Comparison of ENCODE assay signal across 19 mouse cellular contexts in the genomic region with DNA sequence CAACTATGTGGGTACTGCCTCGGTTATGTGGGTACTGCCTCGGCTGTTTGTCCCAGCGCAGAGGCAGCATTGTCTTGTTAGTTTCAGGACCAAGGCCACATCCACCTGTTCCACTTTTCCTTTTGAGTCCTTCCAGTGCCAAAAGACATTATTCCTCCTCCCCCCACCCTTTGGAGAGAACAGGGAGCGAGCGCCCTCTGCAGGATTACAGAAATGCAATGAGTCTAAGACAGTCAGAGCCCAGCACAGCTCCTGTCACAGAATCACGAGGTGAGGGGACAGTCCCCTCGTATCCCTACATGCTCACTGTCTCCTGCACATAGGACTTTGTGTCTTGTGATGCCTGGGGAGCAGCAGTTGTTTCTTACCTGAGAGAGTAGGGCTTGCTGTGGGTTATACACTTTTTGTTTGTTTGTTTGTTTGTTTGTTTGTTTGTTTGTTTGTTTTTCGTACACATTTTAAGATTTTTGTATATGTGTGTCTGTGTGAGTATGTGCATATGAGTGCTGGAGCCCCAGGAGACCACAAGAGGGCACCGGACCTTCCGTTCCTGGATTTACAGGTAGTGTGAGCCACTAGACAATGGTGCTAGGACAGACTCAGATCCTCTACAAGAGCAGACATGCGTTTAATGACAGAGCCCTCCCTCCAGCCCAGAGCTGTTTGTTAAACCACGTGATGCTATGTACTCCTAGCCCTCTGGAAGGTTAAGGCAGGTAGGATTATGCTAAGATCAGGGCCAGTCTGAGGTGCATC. TPM values are rescaled to one million over a fixed set of nuclear protein-coding genes. Genes with fewer than 3 reads are reported as not detected.
DNase-seq lines count a peak whose midpoint lies in the region; ATAC-seq and TF ChIP-seq lines count a peak whose summit lies in the region.
"Had no signal": no experiment of that assay in that cellular context is flagged by ENCODE, and none has a peak within 500 bp of the region (broad histone marks: within the 10 kb centered on the region; RNA-seq: fewer than 3 reads in every experiment).

No protein-coding gene starts in this region.

- DNase-seq in gastrocnemius, adult 2 months: no peak
- DNase-seq in gastrocnemius, postnatal 25 days: no peak
- DNase-seq in induced T-regulatory cell, adult 2 months (ENCODE audit: low read depth): peak; percentile 65
- DNase-seq: cerebellum, adult 8-10 months; kidney, adult 18-20 months; kidney, postnatal 25 days; layer of hippocampus, adult 9-11 months; lung, embryonic 14.5 days; thymus, postnatal 25 days had no signal

- no peak overlapping the region for H3K9ac ChIP-seq in intestine, postnatal 0 days (ENCODE audit: low read depth, low read length)
- no peak overlapping the region for H3K9ac ChIP-seq in intestine, embryonic 15.5 days
- H3K9ac ChIP-seq: hindbrain, embryonic 15.5 days; liver, embryonic 12.5 days; lung, embryonic 14.5 days; midbrain, embryonic 12.5 days; neural tube, embryonic 13.5 days had no signal

- peak; percentile 7; the same call in 1 of the 2 replicates for TF ChIP-seq CTCF in gastrocnemius, adult 2 months (IDR thresholded peaks at IDR 0.05)
- peak; percentile 18; the same call in 1 of the 2 replicates for TF ChIP-seq CTCF in intestine, postnatal 0 days (IDR thresholded peaks at IDR 0.05; ENCODE audit: low read depth)
- peak; percentile 67 for TF ChIP-seq CTCF in E14TG2a.4 (conservative IDR thresholded peaks at IDR 0.05; ENCODE audit: low read length)

- no peaks in the 10 kb centered on the region for H3K9me3 ChIP-seq in intestine, postnatal 0 days (ENCODE audit: control insufficient read depth)
- no peaks in the 10 kb centered on the region for H3K9me3 ChIP-seq in intestine, embryonic 15.5 days
- no peaks in the 10 kb centered on the region for H3K9me3 ChIP-seq in E14TG2a.4 (ENCODE audit: low read length)
- H3K9me3 ChIP-seq: forebrain, embryonic 10.5 days; hindbrain, embryonic 15.5 days; liver, embryonic 12.5 days; neural tube, embryonic 13.5 days had no signal

- peaks cover 10% of the 10 kb centered on the region; the same call in 1 of the 2 replicates for H3K36me3 ChIP-seq in intestine, postnatal 0 days (ENCODE audit: control insufficient read depth, insufficient read depth)
- no peaks in the 10 kb centered on the region for H3K36me3 ChIP-seq in intestine, embryonic 15.5 days
- H3K36me3 ChIP-seq in E14TG2a.4 (ENCODE audit: insufficient read depth, low read length): peaks cover 56% of the 10 kb centered on the region
- H3K36me3 ChIP-seq: hindbrain, embryonic 15.5 days; midbrain, embryonic 12.5 days had no signal

- no peaks in the 10 kb centered on the region for H3K27me3 ChIP-seq in intestine, postnatal 0 days (replicated peaks; ENCODE audit: control insufficient read depth, insufficient read depth, low read length)
- no peaks in the 10 kb centered on the region for H3K27me3 ChIP-seq in intestine, embryonic 15.5 days (replicated peaks)
- no peaks in the 10 kb centered on the region for H3K27me3 ChIP-seq in E14TG2a.4 (ENCODE audit: insufficient read depth, low read length)
- H3K27me3 ChIP-seq: hindbrain, embryonic 15.5 days; liver, embryonic 12.5 days; midbrain, embryonic 12.5 days; neural tube, embryonic 13.5 days had no signal

- 94% methylated on average over 12 of the region's 12 CpGs for WGBS in intestine, postnatal 0 days
- WGBS in intestine, embryonic 15.5 days: 92% methylated on average over 12 of the region's 12 CpGs

- ATAC-seq in intestine, postnatal 0 days: no peak
- ATAC-seq in intestine, embryonic 15.5 days: no peak
- no peak for ATAC-seq in activated CD4-positive, CD25-positive, alpha-beta regulatory T cell, adult 4 months
- ATAC-seq: liver, embryonic 12.5 days had no signal

- intact Hi-C loops in gastrocnemius, adult 2 months (cut with DNase I): loop anchor here (5.0 kb wide), 1 partner anchor 47 kb away; no protein-coding TSS in a partner anchor

- H3K4me1 ChIP-seq in intestine, postnatal 0 days (replicated peaks; ENCODE audit: control insufficient read depth, insufficient read depth, low read length): peaks cover 14% of the 10 kb centered on the region; the same call in 1 of the 2 replicates
- peaks cover 27% of the 10 kb centered on the region for H3K4me1 ChIP-seq in intestine, embryonic 15.5 days (replicated peaks)
- H3K4me1 ChIP-seq in E14TG2a.4 (replicated peaks; ENCODE audit: low read depth, low read length): peaks cover 88% of the 10 kb centered on the region

- no peak overlapping the region for H3K27ac ChIP-seq in gastrocnemius, adult 2 months
- no peak overlapping the region for H3K27ac ChIP-seq in intestine, postnatal 0 days (ENCODE audit: low read depth, low read length)
- H3K27ac ChIP-seq in intestine, embryonic 15.5 days: no peak overlapping the region
- H3K27ac ChIP-seq: forebrain, embryonic 10.5 days; hindbrain, embryonic 15.5 days; liver, embryonic 12.5 days; macrophage; midbrain, embryonic 12.5 days; neural tube, embryonic 13.5 days had no signal

- no peak overlapping the region for H3K4me3 ChIP-seq in gastrocnemius, adult 2 months
- H3K4me3 ChIP-seq in intestine, postnatal 0 days (ENCODE audit: low read depth, low read length): no peak overlapping the region
- H3K4me3 ChIP-seq in intestine, embryonic 15.5 days (replicated peaks): no peak overlapping the region
- H3K4me3 ChIP-seq in E14TG2a.4 (replicated peaks; ENCODE audit: low read length): peak overlapping the region; percentile 69
- H3K4me3 ChIP-seq: forebrain, embryonic 10.5 days; hindbrain, embryonic 15.5 days; liver, embryonic 12.5 days; midbrain, embryonic 12.5 days; neural tube, embryonic 13.5 days had no signal

- no peak overlapping the region for H3K4me2 ChIP-seq in intestine, postnatal 0 days (replicated peaks; ENCODE audit: low read depth)
- no peak overlapping the region for H3K4me2 ChIP-seq in intestine, embryonic 15.5 days (replicated peaks)
- H3K4me2 ChIP-seq: hindbrain, embryonic 15.5 days; liver, embryonic 12.5 days; lung, embryonic 14.5 days; midbrain, embryonic 12.5 days; neural tube, embryonic 13.5 days had no signal

RNA-seq across cellular contexts. Expression of a gene that starts 43.2 kb away (rescaled TPM):
- total RNA-seq in gastrocnemius, adult 2 months (2021): 10 to 100 TPM; 57.9 to 80.9 TPM
- total RNA-seq in gastrocnemius, postnatal 25 days (2021): 10 to 100 TPM; 64.0 to 65.0 TPM
- polyA plus RNA-seq in intestine, postnatal 0 days (2015; fragmentation: Nextera tagmentation; extraction: Ambion mirVana): 138 and 143 TPM in 2 replicates
- polyA plus RNA-seq in intestine, embryonic 15.5 days (2015; fragmentation: Nextera tagmentation; extraction: Ambion mirVana): 140 and 162 TPM in 2 replicates
- 100 to 1,000 TPM; 583 to 590 TPM for polyA plus RNA-seq in activated CD4-positive, CD25-positive, alpha-beta regulatory T cell, adult 4 months (2017; shearing (Covaris generic))

Comparison
In these comparisons a context has a peak if more than half of its experiments do, and no peak if none do; other contexts are left out.
1. CTCF ChIP-seq: peak in every context shown above with its lines; median percentile 67 in E14TG2a.4; 18 in intestine, postnatal 0 days; 7 in gastrocnemius, adult 2 months.